Mouse (Mus musculus): ENCODE data around the gene Gm20388.

DNA sequence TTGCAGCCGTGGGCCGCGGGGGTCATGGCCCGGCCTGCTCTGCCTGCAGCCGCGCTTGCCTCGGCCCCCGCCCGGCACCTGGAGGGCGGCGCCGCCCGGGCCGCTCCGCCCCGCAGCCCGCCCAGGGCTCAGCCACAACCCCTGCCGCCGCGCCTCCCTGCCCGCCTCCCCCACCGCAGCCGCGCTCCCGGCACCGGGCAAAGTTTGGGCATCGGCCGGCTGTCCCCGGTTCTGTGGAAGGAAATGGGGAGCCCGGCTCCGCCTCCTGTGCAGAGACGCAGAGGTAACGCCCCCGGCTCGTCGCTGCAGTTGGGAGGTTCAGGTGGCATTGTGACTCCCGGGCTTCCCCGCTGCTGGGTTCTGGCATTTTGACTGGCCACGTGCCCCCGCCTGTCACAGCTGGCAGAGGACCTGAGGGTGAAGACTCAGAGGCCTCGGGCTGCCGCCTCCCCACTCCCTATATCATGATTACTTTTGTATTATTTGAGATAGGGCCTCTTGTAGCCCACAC lies 723.7 kb downstream of the Gm20388 start:
- TF ChIP-seq CTCF (IDR thresholded peaks at IDR 0.05; ENCODE audit: borderline replicate concordance, extremely low read depth, insufficient read depth, insufficient read length): no peak
- no peak for TF ChIP-seq POLR2A (IDR thresholded peaks at IDR 0.05; ENCODE audit: borderline replicate concordance, extremely low read depth, insufficient read depth, insufficient read length, poor library complexity, severe bottlenecking)

Measured in brain, embryonic 14.5 days (tissue).